18 mouse cellular contexts compared by ENCODE assay signal in the genomic region with DNA sequence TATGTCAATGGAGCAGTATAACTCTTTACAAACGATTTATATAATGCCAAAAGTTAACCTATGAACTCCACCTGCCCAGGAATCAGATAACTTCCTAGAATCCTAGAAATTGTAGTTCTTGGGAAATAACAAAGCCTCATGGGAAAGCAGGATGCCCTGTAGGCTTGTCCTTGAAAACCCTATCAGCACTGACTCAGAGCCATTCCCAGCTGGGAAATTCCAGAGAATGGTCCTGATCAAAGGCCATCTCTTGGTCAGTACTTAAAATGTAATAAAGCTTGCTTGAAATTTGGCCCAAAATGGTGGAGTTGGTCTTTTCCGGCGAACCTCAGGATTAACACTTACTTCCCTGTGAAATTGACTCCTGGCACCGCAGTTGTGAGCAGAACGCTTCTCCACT. TPM values are rescaled to one million over a fixed set of nuclear protein-coding genes. Genes with fewer than 3 reads are reported as not detected.
DNase-seq lines count a peak whose midpoint lies in the region.
"Had no signal": no experiment of that assay in that cellular context is flagged by ENCODE, and none has a peak within 500 bp of the region (broad histone marks: within the 10 kb centered on the region; RNA-seq: fewer than 3 reads in every experiment).

No protein-coding gene starts in this region.

- DNase-seq in adrenal gland, adult (ENCODE audit: inconsistent age in 2 of 2, low spot score in 1 of 2) = peak; percentile 64 to 86
- DNase-seq in adrenal gland, postnatal 25 days = no peak
- DNase-seq in adrenal gland, postnatal 14 days = peak; percentile 49
- no peak for DNase-seq in adrenal gland, adult 18-20 months (ENCODE audit: low spot score in 2 of 2)
- peak; percentile 51 for DNase-seq in kidney, adult 9 months
- no peak for DNase-seq in kidney, postnatal 4 days
- DNase-seq in ovary, adult 18-20 months (ENCODE audit: low spot score) = peak; percentile 36
- no peak for DNase-seq in ovary, postnatal 10 days (ENCODE audit: low spot score)
- DNase-seq: cerebellum, adult 11-12 months; cerebellum, adult 8-10 months; cerebellum, postnatal 10 days; cerebellum, postnatal 36 days; embryo, embryonic 11 days; gastrocnemius, postnatal 10 days; gastrocnemius, postnatal 36 days; heart, adult 2 months had no signal

RNA-seq across cellular contexts. Expression of a gene that starts 53.2 kb away (rescaled TPM):
- 645 and 671 TPM in 2 replicates for total RNA-seq in adrenal gland, postnatal 25 days (2021)
- 437 and 476 TPM in 2 replicates for total RNA-seq in adrenal gland, postnatal 14 days (2021)
- total RNA-seq in adrenal gland, adult 18-20 months (2021) = 100 to 1,000 TPM; 765 to 787 TPM
- total RNA-seq: granulocyte monocyte progenitor cell, adult 5-6 weeks; hematopoietic stem cell, adult 5-6 weeks had no signal

Comparison
In these comparisons a context has a peak if more than half of its experiments do, and no peak if none do; other contexts are left out.
1. DNase-seq: peak in adrenal gland, adult (2 of 2), adrenal gland, postnatal 14 days (single experiment), kidney, adult 9 months (single experiment) and ovary, adult 18-20 months (single experiment); none in adrenal gland, postnatal 25 days (single experiment), adrenal gland, adult 18-20 months (0 of 2), kidney, postnatal 4 days (0 of 2) and ovary, postnatal 10 days (single experiment).